Mouse (Mus musculus) olfactory bulb, adult 2 months (tissue): Measurements from ENCODE around the gene Emc7. TPM values are rescaled to one million over a fixed set of nuclear protein-coding genes. Genes with fewer than 3 reads are reported as not detected.

ENCODE experiments used
- H3K27ac ChIP-seq: fragments of 200-500 bp; 2 replicates; pipeline ENCODE4 v1.5.1; 2012; ENCODE audit warnings: low read depth, low read length; ENCODE audit not compliant: insufficient read depth
- H3K4me1 ChIP-seq: fragments of 200-500 bp; 2 replicates; pipeline ENCODE4 v1.6.1; 2012; ENCODE audit warnings: low read length; ENCODE audit not compliant: control insufficient read depth, insufficient read depth
- H3K4me3 ChIP-seq: fragments of 200-500 bp; 2 replicates; pipeline ENCODE4 v1.5.1; 2012; ENCODE audit warnings: mild to moderate bottlenecking, low read depth, low read length, moderate library complexity; ENCODE audit not compliant: insufficient read depth
- CTCF ChIP-seq: fragments of 200-500 bp; IDR thresholded peaks from 2 replicates; pipeline ENCODE4 v1.5.1; 2012; ENCODE audit warnings: low read depth, mild to moderate bottlenecking, low read length, moderate library complexity; ENCODE audit not compliant: insufficient read depth
- POLR2A ChIP-seq: fragments of 200-500 bp; IDR thresholded peaks from 2 replicates; pipeline ENCODE4 v1.6.1; 2012; ENCODE audit warnings: mild to moderate bottlenecking, low read depth, low read length, moderate library complexity; ENCODE audit not compliant: insufficient read depth
- WGBS: fragments of 180-500 bp; shearing (Covaris S2); methylation state at CpG from one replicate; pipeline ENCODE4 v1.1.7; 2018; 5-methylcytosine and 5-hydroxymethylcytosine counted together
- polyA plus RNA-seq: library from polyadenylated mRNA; stranded (reverse); fragments of >200 nt; gene quantifications from 2 replicates; pipeline ENCODE4 v1.2.4, GENCODE M21; 2012; ENCODE audit warnings: low replicate concordance; ENCODE audit not compliant: missing spikeins, insufficient read depth, insufficient read length

Gene Emc7
- polyA plus RNA-seq, 1 experiment, result 52.0 TPM

DNA sequence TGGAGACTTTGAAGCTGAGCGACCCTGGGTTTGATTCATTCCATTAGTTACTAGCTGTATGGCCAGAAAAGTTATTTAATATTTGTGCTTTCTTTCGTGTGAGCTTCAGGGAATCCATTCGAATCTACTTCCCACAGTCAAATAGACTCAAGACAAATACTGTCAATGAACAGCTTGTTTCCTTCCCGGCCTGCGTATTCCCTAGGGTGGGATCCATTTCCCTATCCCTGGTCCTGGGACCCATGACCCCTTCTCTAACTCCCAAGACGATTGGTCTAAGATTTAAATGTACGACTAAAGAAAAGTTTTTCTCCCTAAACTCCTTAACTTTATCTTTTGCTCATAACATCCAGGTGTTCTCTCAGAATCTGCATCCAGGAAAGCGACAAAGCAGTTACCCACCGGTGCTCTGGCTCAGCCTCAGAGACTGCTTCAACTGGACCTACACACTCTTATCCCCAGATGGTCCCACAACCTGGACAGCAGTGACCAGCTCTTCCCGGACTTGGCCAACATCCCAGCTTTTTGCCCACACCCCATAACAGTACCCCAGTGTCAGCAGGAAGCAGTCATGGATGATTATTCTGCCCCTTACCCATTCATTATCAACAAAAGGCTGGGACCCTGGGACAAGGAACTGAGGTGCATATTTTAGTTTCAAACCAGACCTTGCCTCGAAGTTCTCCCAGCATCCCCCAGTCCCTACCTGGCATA, 35.8 kb downstream of the Emc7 start:
- 85% methylated on average over 11 of the region's 11 CpGs for WGBS
- Histone ChIP-seq H3K4me3 (no peak overlapping the region), H3K27ac (no peak overlapping the region), H3K4me1 (no peaks in the 10 kb centered on the region)
- TF ChIP-seq POLR2A (no peak), CTCF (no peak)

DNA sequence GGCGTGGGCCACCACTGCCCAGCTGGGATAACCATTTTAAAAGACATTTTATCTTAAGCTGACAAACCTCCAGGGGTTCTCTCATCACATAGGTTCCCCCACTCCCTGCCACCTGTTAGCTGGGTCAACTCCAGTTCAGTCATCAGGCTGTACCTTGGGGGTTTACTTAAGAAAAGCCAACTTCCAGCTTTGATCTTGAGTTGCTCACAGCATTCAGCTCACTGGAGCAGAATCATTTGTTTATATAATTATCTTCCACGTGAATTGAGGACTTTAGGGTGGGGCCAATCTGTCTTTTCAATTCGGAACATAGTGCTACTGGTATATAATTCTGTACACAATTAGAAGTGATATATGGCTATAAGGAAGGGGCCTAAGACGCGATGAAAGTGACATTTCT, 36.8 kb downstream of the Emc7 start:
- H3K27ac ChIP-seq, result no peak overlapping the region
- 72% methylated on average over 5 of the region's 5 CpGs for WGBS
- TF ChIP-seq POLR2A, result no peak
- TF ChIP-seq CTCF, result no peak
- H3K4me1 ChIP-seq, result no peaks in the 10 kb centered on the region
- H3K4me3 ChIP-seq, result no peak overlapping the region

DNA sequence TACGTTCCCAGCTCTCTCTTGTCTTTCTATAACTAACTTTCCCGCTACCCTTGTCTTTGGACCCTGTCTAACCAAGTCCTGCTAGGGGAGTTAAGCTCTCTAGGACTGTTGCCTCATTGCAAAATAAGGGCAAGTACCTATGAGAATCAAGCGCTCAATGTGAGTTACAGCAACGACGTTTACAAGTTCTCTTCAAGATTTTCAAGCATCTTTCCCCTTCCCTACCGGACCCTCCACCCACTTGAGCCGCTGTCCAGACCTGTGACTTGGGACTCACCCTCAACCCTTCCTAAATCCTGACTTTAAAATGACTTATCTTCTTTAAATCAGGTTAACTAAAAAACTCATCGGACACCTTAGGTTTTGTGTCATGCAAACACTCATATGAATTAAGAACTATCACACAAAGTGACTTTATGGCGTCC, 37.6 kb downstream of the Emc7 start:
- TF ChIP-seq CTCF (no peak), POLR2A (no peak)
- H3K27ac ChIP-seq, result peak overlapping the region; percentile 2; the same call in 1 of the 2 replicates
- 3% methylated on average over 9 of the region's 9 CpGs for WGBS
- H3K4me1 ChIP-seq, result no peaks in the 10 kb centered on the region
- H3K4me3 ChIP-seq, result peak overlapping the region; percentile 92

DNA sequence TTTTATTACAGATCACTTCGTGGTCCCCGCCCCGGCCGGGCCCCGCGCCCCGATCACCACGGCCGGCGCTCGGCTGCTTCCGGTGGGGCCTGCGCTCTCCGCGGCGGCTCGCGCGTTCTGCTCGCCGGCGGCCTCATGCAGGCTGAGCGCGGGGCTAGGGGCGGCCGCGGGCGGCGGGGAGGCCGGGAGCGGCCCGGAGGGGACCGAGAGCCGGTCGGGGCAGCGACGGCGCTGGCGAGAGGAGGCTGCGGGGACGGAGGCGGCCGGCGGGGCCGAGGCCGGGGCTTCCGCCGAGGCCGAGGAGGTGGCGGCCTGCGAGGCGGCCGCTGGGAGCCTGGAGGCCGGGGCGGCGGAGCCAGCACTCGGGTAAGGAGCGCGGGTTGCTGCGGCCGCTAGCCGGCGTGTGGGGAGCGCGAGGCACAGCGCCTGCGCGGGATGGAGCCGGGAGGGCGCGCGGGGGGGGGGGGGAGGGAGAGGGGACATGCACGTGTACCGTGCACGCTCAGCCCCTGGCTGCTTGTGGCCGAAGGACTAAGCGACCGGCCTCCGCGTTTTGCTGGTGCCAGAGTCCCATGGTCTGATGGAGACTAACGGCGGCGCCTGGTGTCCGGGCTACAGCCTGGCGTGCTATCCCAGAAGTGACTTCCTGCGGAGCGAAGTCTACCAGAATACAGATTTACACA, 38.2 kb downstream of the Emc7 start, which contains the start of gene Aven:
Aven (plus strand) TSS at position 109 of the 683 bp plus-strand sequence.
- TF ChIP-seq POLR2A (peak; percentile 80), CTCF (no peak)
- H3K4me3 ChIP-seq, result peak within 1 kb of the TSS; percentile 92
- H3K27ac ChIP-seq, result peak within 1 kb of the TSS; percentile 78
- H3K4me1 ChIP-seq, result no peaks in the 10 kb centered on the region
- under 1% methylated on average over 85 of the region's 87 CpGs for WGBS

DNA sequence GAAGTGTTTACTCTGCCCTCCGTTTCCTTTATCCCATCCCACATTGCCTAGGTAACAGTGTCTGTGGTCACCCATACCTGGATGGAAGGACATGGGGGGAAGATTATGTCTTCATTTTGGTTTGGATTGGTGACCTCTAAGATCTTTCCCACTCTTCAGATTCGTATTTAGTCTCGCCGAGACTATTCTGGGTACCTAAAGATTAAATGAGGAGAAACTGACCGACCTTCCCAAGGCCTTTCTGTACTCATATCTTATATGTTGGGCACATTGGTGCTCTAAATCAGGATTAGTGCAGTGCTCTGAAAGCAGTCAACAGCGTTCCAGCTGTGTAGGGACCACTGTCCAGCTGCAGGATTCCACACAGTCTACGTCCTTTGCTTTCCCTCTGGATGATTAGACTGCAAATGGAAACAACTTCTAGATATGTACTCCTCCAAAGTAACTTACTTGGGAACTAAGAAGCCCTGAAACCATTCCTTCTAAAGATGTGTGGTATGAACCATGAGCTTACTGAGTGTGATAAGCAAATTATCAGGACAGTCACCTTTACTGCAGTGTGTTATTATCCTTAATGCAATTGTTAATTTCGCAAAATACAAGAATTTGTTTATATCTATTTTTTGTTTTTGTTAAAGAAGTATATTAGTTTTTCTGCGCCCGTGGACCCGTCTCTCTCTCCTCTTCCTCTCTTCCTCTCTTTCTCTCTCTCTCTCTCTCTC, 38.9 kb downstream of the Emc7 start:
- TF ChIP-seq CTCF (no peak), POLR2A (no peak)
- peak overlapping the region; percentile 73 for H3K27ac ChIP-seq
- no peaks in the 10 kb centered on the region for H3K4me1 ChIP-seq
- peak overlapping the region; percentile 92 for H3K4me3 ChIP-seq
- WGBS, result 39% methylated on average over 11 of the region's 11 CpGs

DNA sequence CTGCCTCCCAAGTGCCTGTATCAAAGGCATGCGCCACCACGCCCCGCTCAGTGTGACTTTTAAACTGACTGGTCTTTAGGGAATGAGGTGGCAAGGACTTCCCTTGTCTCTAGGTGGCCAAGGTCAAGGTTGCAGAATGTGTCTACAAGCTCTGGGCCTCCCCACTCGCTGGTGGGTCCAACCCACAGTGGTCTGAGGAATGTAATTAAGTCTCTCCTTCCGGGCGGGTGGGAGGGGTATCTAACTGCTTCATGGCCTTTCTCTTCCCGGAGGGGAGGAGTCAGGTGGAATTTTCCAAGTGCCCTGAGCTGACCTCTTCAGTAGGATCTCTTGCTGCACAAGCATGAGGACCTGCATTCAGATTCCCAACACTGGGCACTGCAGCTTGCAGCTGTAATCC, 43.1 kb downstream of the Emc7 start:
- no peak overlapping the region for H3K4me3 ChIP-seq
- 75% methylated on average over 7 of the region's 7 CpGs for WGBS
- H3K27ac ChIP-seq, result no peak overlapping the region
- 0 out of 2 replicates have a peak, but pooled peaks cover 2% of the 10 kb centered on the region for H3K4me1 ChIP-seq
- TF ChIP-seq POLR2A (no peak), CTCF (no peak)

DNA sequence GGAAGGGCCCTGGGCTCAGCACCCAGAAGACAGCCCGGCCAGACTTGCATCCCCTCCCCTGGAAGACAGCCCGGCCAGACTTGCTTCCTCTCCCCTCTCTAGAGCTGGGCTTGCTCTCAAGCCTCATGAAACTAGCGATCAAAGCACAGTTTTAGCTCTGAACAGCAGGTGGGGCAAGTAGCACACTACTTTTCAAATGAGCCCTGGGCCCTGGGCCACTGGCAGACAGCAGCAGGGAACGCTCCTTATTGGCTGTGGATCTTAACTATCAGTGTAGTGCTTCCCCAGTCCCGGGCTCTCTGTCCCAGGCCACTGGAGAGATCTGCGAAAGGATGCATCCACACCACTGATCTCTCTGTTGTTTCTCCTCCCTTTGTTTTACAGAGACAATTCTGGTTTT, 46.4 kb downstream of the Emc7 start:
- H3K27ac ChIP-seq, result no peak overlapping the region
- 0 out of 2 replicates have a peak, but pooled peaks cover 2% of the 10 kb centered on the region for H3K4me1 ChIP-seq
- 1% methylated on average over 6 of the region's 6 CpGs for WGBS
- TF ChIP-seq POLR2A, result no peak
- peak; percentile 29; the same call in 1 of the 2 replicates for TF ChIP-seq CTCF
- H3K4me3 ChIP-seq, result no peak overlapping the region

DNA sequence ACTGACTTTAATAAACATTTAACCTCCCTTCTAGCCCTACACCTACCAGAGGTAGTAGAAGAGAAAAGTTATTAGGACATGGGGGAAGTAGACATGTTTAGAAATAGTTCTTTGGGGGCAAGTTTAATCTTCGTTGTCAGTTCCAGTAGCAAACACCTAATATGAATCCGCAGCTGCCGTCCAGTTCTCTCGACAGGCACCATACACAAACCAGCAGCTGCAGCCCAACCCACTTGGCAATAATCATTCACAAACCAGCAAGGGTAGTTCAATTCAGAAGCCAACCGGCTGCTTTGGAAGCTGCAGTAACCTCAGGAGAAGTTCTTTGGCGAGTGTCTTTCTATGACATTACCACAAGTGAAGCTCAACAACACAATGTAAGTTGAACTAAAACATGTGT, 49.2 kb downstream of the Emc7 start:
- Histone ChIP-seq H3K4me3 (no peak overlapping the region), H3K4me1 (0 out of 2 replicates have a peak, but pooled peaks cover 2% of the 10 kb centered on the region), H3K27ac (no peak overlapping the region)
- 65% methylated on average over 6 of the region's 6 CpGs for WGBS
- TF ChIP-seq POLR2A (no peak), CTCF (no peak)
